Mouse (Mus musculus) midbrain, embryonic 10.5 days (tissue): Measurements from ENCODE around the gene Plscr1. TPM values are rescaled to one million over a fixed set of nuclear protein-coding genes. Genes with fewer than 3 reads are reported as not detected.
A peak's percentile ranks its signal among the peaks of the same experiment; 100 is the strongest.

Source experiments
- DNase-seq: peaks from one replicate; pipeline ENCODE4 v3.0.0-alpha.2; 2017; ENCODE audit warnings: low spot score
- H3K27ac ChIP-seq: fragments of 300-500 bp; sonication (generic); replicated peaks from 2 replicates; pipeline ENCODE4 v1.5.1; 2016; ENCODE audit warnings: mild to moderate bottlenecking
- H3K27me3 ChIP-seq: fragments of 300-500 bp; sonication (generic); 2 replicates; pipeline ENCODE4 v1.6.1; 2016; ENCODE audit warnings: low read depth, mild to moderate bottlenecking; ENCODE audit not compliant: poor library complexity, severe bottlenecking
- H3K36me3 ChIP-seq: fragments of 300-500 bp; sonication (generic); 2 replicates; pipeline ENCODE4 v1.6.1; 2016; ENCODE audit warnings: mild to moderate bottlenecking, moderate library complexity
- H3K4me1 ChIP-seq: fragments of 300-500 bp; sonication (generic); 2 replicates; pipeline ENCODE4 v1.6.1; 2016
- H3K4me3 ChIP-seq: fragments of 300-500 bp; sonication (generic); 2 replicates; pipeline ENCODE4 v1.5.1; 2016; ENCODE audit warnings: mild to moderate bottlenecking, moderate library complexity
- H3K9me3 ChIP-seq: fragments of 300-500 bp; sonication (generic); replicated peaks from 2 replicates; pipeline ENCODE4 v1.6.1; 2016; ENCODE audit warnings: mild to moderate bottlenecking
- WGBS: fragments of 180-500 bp; shearing (Covaris S2); methylation state at CpG from one replicate; pipeline ENCODE4 v1.1.7; 2016; 5-methylcytosine and 5-hydroxymethylcytosine counted together
- polyA plus RNA-seq: library from polyadenylated mRNA; unstranded; fragments of >200 nt; fragmentation: Nextera tagmentation; extraction: Ambion mirVana; gene quantifications from 2 replicates; pipeline ENCODE4 v1.2.1, GENCODE M21; 2016

The Plscr1 gene
- polyA plus RNA-seq, 1 experiment from 2014 or later, result 32.9 TPM

DNA sequence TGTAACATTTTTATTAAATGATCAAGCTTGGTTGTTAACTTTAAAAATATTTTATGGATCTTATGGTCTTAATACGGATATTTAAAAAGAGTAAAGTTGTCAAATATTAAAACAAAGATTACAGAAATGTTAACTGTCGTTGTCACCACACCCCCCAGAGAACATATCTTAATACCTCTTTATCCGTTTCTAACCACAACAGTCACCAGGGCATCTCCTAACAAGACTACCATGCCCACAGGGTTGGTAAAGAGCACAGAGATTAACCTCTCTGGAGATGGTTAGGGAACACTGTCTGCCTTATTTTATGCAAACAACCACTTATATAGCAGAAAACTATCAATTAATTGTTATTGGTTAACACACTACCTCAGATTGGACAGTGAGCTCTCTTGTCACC is 22.8 kb upstream of the Plscr1 start:
- H3K4me3 ChIP-seq, result no peak overlapping the region
- no peak for DNase-seq
- H3K9me3 ChIP-seq, result no peaks in the 10 kb centered on the region
- no peak overlapping the region for H3K27ac ChIP-seq
- no peaks in the 10 kb centered on the region for H3K4me1 ChIP-seq
- WGBS, result 89% methylated on average over 3 of the region's 3 CpGs
- no peaks in the 10 kb centered on the region for H3K27me3 ChIP-seq
- no peaks in the 10 kb centered on the region for H3K36me3 ChIP-seq

DNA sequence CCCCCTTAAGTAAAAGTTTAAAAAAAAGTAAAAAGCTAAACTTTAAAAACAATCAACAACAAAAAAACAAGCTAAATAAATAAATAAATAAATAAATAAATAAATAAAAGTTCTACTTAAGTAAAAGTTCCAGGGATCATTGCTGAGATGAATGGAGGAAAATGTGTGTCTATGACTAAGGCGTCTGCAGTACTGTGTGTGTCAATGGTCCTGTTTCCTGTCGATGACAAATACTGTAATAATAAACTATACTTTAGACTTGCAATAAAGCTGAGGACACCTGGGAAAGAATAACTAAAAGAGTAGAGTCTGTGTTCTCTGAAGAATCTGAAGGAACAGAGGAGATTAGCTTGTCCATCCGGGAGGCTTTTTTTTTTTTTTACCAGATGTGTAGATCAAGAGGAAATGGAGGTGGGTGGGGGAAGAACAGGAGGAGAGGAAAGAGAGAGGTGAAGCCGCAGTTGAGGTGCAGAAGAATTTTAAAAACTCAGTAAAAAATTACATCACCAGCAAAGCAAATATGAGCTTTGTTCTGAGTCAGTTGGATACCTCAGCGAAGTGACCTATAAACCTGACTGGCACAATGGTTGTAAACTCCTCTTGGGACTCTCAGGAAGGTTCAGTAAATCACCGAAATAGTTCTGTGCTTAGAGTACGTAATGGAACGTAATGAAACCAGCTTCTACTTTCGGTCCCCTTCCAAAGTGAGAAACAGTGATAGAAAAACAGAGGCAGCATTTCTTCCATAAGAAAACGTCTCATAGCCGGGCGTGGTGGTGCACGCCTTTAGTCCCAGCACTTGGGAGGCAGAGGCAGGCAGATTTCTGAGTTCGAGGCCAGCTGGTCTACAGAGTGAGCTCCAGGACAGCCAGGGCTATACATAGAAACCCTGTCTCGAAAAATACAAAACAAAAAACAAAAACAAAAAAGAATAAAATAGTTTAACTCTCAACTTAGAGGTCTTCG is 20.4 kb upstream of the Plscr1 start:
- no peak overlapping the region for H3K27ac ChIP-seq
- H3K9me3 ChIP-seq, result no peaks in the 10 kb centered on the region
- H3K4me1 ChIP-seq, result no peaks in the 10 kb centered on the region
- H3K36me3 ChIP-seq, result no peaks in the 10 kb centered on the region
- H3K27me3 ChIP-seq, result no peaks in the 10 kb centered on the region
- WGBS, result 90% methylated on average over 16 of the region's 16 CpGs
- DNase-seq, result no peak
- H3K4me3 ChIP-seq, result no peak overlapping the region

DNA sequence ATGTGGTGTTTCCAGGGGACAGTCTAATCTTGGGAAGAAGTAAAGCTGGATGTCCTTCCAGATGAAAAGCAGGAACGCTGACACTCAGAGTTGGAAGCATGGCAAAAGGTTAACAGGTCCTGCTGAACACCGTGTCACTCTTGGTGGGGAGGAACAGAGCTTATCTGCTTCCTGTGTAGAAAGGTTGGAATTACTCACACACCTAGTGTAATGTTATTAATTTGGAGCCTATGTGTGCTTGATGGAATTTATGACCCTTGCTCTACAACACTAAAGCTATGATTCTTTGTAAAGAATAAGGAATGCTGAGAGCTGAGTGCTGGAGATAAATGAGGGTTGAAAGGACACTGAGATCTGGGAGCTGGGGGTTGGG is 19.7 kb upstream of the Plscr1 start:
- no peaks in the 10 kb centered on the region for H3K36me3 ChIP-seq
- WGBS, result 83% methylated on average over 2 of the region's 2 CpGs
- DNase-seq, result no peak
- H3K4me1 ChIP-seq, result no peaks in the 10 kb centered on the region
- no peak overlapping the region for H3K4me3 ChIP-seq
- no peaks in the 10 kb centered on the region for H3K27me3 ChIP-seq
- H3K9me3 ChIP-seq, result no peaks in the 10 kb centered on the region
- no peak overlapping the region for H3K27ac ChIP-seq

DNA sequence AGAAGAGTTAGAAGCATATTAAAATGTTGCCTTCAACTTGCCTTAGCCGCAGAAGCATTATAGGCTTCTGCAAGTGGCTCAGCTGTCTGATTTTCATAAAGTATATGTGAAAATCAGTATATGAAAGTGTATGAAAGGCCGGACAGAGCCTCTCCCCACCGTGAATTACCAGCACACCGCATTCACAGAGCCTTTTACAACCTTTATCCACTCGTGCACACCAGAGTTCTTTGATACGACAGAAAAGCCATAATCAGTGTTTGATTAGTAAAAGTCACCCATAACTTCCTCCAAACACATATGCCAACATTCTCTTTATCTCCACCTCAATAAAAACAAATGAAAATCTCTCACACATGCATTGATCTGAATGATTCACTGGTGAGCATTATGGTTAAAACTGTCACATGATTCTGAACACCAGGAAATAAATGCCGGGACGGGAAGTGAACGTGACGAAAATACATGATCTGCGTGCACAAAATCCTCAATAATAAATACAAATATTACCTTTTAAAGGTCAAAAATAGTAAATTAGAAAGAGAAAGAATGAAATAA is 14.6 kb upstream of the Plscr1 start:
- Histone ChIP-seq H3K4me3 (no peak overlapping the region), H3K9me3 (no peaks in the 10 kb centered on the region), H3K27ac (no peak overlapping the region), H3K27me3 (no peaks in the 10 kb centered on the region), H3K36me3 (no peaks in the 10 kb centered on the region), H3K4me1 (no peaks in the 10 kb centered on the region)
- 93% methylated on average over 11 of the region's 11 CpGs for WGBS
- DNase-seq, result no peak

DNA sequence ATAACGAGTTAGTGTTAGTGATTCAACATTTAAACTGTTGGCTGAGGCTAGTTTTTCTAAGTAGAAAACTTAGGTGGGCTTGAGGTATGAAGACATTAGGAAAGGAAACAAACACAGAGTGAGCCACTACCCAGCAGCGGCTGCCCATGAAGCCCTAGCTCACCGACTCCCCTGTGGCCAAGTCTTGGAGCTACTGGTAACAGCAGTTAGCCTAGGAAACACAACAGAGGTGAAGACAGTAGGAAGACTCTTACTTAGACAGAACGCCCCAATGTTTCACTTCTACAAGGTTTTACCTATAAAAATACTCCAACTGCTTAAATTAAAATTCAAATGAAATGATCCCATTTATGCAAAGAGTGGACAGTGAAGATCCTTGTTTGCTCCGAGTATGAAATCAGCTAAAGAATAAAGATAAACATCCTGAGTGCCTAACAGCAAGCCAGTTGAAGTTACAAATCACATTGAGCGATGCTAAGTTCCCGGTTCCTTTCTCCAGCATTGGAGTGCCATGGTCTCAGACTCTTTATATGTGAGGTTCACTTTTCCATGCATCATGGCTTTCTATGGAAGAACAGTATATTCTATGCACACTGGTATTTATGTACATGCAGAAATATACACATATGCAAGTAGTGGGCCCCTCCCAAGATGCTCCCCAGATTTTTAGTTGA is 640 bp upstream of the Plscr1 start:
- Histone ChIP-seq H3K36me3 (no peaks in the 10 kb centered on the region), H3K27ac (no peak overlapping the region), H3K9me3 (no peaks in the 10 kb centered on the region), H3K4me3 (no peak overlapping the region), H3K27me3 (no peaks in the 10 kb centered on the region), H3K4me1 (peaks cover 20% of the 10 kb centered on the region)
- DNase-seq, result no peak
- 86% methylated on average over 7 of the region's 7 CpGs for WGBS

DNA sequence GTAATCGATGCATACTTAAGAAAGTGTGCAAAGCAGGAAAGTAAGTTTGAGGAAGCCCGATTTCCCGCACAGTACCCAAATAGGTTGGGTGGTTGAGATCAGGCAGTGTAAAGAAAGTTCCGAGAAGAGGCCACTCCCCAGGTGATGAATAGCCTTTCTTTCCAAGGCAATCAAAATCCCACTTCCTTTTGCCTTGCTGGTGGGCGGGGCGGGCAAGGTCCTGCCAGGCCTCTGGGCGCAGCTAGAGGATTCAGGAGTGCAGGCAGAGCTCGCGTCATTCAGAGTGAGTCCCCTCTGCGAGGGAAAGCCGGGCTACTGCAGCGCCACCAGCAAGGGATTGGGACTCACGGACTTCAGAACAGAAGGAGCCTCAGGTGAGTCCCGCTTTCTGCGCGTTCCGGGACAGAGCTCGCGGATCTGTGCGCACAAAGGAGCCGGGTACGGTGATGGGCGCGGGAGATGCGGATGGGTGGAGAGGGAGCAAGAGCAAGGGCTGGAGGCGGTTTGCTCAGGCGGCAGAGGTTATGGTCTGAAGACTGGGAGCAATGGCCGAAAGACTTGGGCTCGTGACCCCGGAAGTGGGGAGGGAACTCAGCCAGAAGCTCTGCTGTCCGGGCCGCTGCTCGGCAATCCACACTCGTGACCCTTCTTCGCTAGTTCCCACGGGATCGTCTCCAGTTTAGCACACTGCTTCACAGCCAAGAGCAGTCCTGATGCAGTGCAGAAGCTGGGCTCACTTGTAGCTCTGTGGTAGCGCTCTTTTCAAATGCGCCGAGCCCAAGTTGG is 630 bp downstream of the Plscr1 start:
- peak; percentile 81 for DNase-seq
- WGBS, result under 1% methylated on average over 40 of the region's 40 CpGs

DNA sequence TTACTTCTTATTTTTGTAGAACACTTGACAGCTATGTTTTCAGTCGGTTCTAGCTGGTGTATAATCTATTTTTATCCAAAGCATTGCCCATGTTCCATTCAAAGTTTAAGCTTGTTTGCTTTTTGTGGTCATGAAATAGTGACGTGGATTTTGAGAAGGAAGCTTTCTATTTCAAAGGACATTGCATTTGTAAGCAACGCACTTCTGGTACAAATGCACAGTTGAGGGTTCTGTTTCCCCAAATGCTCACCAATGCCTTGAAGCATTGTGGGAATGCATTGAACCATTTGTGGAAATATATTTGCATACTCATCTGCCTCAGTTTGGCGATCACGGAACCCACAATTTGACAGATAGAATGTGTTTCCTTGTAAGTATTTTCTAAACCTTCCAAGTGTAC is 3.2 kb downstream of the Plscr1 start:
- Histone ChIP-seq H3K27me3 (no peaks in the 10 kb centered on the region), H3K4me3 (no peak overlapping the region), H3K27ac (no peak overlapping the region), H3K4me1 (peaks cover 20% of the 10 kb centered on the region), H3K9me3 (no peaks in the 10 kb centered on the region), H3K36me3 (no peaks in the 10 kb centered on the region)
- WGBS, result 84% methylated on average over 5 of the region's 5 CpGs
- no peak for DNase-seq

More for the DNA sequence above, 630 bp downstream of the Plscr1 start:
- peak overlapping the region; percentile 76 for H3K4me3 ChIP-seq
- no peaks in the 10 kb centered on the region for H3K9me3 ChIP-seq
- H3K27me3 ChIP-seq, result no peaks in the 10 kb centered on the region
- H3K27ac ChIP-seq, result peak overlapping the region; percentile 94
- no peaks in the 10 kb centered on the region for H3K36me3 ChIP-seq
- peaks cover 20% of the 10 kb centered on the region for H3K4me1 ChIP-seq

DNA sequence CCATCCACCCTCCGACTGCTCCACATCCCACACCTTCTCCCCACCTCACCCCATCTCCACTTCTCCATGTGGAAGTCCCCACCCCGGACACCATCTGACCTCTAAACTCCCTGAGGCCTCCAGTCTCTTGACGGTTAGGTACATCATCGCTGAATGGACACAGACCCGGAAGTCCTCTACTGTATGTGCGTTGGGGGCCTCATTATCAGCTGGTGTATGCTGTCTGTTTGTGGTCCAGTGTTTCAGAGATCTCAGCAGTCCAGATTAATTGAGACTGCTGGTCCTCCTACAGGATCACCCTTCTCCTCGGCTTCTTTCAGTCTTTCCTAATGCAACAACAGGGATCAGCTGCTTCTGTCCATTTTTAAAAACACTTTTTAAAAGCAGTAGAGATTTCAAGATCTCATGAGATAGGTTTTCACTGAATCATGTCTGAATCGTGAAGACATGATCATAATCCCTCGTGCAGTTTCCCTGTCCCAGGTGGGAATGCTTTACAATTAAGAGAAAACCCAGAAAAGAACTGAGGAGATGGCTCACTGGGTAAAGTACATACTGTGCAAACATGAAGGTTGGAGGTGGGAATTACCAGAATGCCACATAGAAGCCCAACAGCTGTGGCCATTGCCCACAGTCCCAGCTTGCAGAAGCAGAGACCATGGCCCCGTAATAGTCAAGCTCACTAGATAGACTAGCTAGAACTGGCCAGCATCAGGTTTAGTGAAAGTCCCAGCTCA is 4.2 kb downstream of the Plscr1 start:
- Histone ChIP-seq H3K27me3 (no peaks in the 10 kb centered on the region), H3K4me3 (no peak overlapping the region), H3K36me3 (no peaks in the 10 kb centered on the region), H3K27ac (no peak overlapping the region), H3K9me3 (no peaks in the 10 kb centered on the region), H3K4me1 (peaks cover 20% of the 10 kb centered on the region)
- no peak for DNase-seq
- 94% methylated on average over 10 of the region's 10 CpGs for WGBS

DNA sequence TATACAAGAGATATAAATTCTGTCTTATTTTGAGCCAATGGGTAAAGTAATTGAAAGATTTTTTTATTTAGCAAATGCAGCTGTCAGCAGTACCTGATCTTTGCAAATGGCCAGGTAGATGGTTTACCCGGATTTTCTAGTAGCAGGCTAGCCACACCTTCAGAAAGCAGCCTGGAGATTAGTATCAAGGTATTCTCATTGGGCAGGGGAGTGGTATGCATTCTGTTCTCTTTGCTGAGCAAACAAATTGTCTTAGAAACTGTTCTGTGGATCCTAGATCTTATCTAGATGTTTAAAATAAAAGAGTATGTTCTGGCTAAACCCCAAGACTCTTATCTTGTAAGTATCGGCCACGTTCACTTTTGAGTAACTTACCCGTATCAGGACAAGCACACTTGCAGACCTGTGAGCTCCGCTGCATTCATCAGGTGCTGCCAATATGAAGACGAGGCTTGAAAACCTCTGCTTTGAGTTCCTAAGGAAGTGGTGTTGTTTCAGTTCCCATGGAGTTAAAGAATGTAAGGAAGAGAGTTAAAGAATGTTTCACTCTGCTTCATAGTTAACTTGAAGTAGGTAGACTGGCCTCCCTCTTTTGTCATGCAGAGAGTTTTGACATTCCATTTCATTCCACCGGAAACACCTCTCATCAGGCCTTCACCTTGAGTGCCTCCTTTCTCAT is 11.1 kb downstream of the Plscr1 start:
- 87% methylated on average over 7 of the region's 7 CpGs for WGBS
- H3K4me3 ChIP-seq, result no peak overlapping the region
- H3K27me3 ChIP-seq, result no peaks in the 10 kb centered on the region
- H3K36me3 ChIP-seq, result peaks cover 39% of the 10 kb centered on the region
- DNase-seq, result no peak
- H3K27ac ChIP-seq, result no peak overlapping the region
- H3K4me1 ChIP-seq, result no peaks in the 10 kb centered on the region
- H3K9me3 ChIP-seq, result no peaks in the 10 kb centered on the region

DNA sequence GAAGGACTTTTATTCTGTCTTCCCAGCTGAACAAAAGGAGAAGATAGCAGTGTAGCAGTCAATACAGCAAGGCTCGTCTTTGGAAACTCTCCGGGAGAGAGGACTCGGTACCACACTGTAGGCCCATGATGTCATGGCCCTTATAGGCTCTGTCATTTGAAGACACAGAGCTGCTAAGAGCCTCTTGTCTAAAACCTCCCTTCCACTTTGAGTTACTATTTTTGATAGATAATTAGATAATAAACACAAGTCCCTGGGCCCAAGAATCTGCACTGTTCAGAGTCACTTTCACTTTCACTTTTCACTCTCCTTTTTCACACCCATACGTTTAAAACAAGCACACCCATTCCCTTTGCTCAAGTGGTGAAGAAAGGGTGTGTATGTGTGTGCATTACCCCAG is 16.2 kb downstream of the Plscr1 start:
- H3K4me3 ChIP-seq, result no peak overlapping the region
- no peaks in the 10 kb centered on the region for H3K27me3 ChIP-seq
- no peaks in the 10 kb centered on the region for H3K9me3 ChIP-seq
- no peak overlapping the region for H3K27ac ChIP-seq
- 86% methylated on average over 4 of the region's 4 CpGs for whole genome bisulfite sequencing
- H3K36me3 ChIP-seq, result peaks cover 72% of the 10 kb centered on the region
- DNase-seq, result no peak
- H3K4me1 ChIP-seq, result no peaks in the 10 kb centered on the region

DNA sequence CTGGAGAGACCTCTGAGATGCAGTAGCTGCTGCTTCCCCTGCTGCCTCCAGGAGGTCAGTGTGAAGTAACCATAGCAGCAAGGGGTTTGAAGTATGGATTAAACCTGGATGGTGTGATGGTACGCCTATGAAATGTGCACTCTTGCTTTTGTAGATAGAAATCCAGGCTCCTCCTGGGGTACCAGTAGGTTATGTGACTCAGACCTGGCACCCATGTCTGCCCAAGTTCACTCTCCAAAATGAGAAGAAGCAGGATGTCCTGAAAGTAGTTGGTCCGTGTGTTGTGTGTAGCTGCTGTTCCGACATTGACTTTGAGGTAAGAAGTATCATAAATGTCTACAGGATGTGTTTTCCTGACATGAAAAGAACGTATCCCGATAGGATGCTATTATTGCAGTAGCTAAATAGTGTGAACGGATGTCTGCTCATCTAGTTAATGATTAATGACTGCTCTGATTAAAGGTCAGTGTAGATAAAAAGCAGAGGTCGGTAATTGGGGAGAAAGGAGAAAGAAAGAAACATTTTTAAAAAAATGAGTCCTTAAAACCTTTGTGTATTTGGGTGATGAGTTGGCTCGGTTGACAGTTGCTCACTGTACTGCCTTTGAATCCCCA is 17.1 kb downstream of the Plscr1 start:
- no peak for DNase-seq
- H3K27me3 ChIP-seq, result no peaks in the 10 kb centered on the region
- no peak overlapping the region for H3K4me3 ChIP-seq
- WGBS, result 93% methylated on average over 8 of the region's 8 CpGs
- no peaks in the 10 kb centered on the region for H3K9me3 ChIP-seq
- H3K36me3 ChIP-seq, result peaks cover 70% of the 10 kb centered on the region
- H3K27ac ChIP-seq, result no peak overlapping the region
- no peaks in the 10 kb centered on the region for H3K4me1 ChIP-seq
